Mouse (Mus musculus): Measurements from ENCODE around the gene Utp20. TPM values are rescaled to one million over a fixed set of nuclear protein-coding genes. Genes with fewer than 3 reads are reported as not detected.

Gene Utp20
- polyA plus RNA-seq, 1 experiment from 2014 or later, result 21.0 TPM

- Histone ChIP-seq H3K27ac (no peak overlapping the region), H3K9me3 (no peaks in the 10 kb centered on the region), H3K4me3 (peak overlapping the region; percentile 97), H3K36me3 (peaks cover 14% of the 10 kb centered on the region), H3K27me3 (no peaks in the 10 kb centered on the region), H3K9ac (peak overlapping the region; percentile 95), H3K4me2 (peak overlapping the region; percentile 85), H3K4me1 (peaks cover 14% of the 10 kb centered on the region)
- ATAC-seq (ENCODE audit: insufficient number of reproducible peaks, insufficient read depth, low FRiP score, low TSS enrichment, low read depth), result no peak
- 8% methylated on average over 6 of the region's 6 CpGs for WGBS
Measured at GRCm38 (mm10) chr10:88732309-88732622, 94.3 kb downstream of the Utp20 start.

GRCm38 (mm10) chr10:88731496-88732308 is 94.9 kb downstream of the Utp20 start:
- ATAC-seq (ENCODE audit: insufficient number of reproducible peaks, insufficient read depth, low FRiP score, low TSS enrichment, low read depth), result 0 out of 2 replicates have a peak, but pooled peaks have one; percentile 12
- Histone ChIP-seq H3K9ac (peak overlapping the region; percentile 95), H3K36me3 (peaks cover 9% of the 10 kb centered on the region), H3K4me1 (peaks cover 14% of the 10 kb centered on the region), H3K4me3 (peak overlapping the region; percentile 97), H3K9me3 (no peaks in the 10 kb centered on the region), H3K4me2 (peak overlapping the region; percentile 85), H3K27ac (peak overlapping the region; percentile 84), H3K27me3 (no peaks in the 10 kb centered on the region)
- 2% methylated on average over 61 of the region's 61 CpGs for WGBS

GRCm38 (mm10) chr10:88730571-88731495 is 95.8 kb downstream of the Utp20 start, which contains the start of gene Arl1:
TSS of gene Arl1 (plus strand) at chr10:88730858.
- Histone ChIP-seq H3K27ac (peak within 1 kb of the TSS; percentile 84), H3K9me3 (no peaks in the 10 kb centered on the region), H3K4me3 (peak within 1 kb of the TSS; percentile 97), H3K4me1 (peaks cover 14% of the 10 kb centered on the region), H3K4me2 (peak within 1 kb of the TSS; percentile 85), H3K27me3 (no peaks in the 10 kb centered on the region), H3K9ac (peak within 1 kb of the TSS; percentile 95), H3K36me3 (0 out of 2 replicates have a peak, but pooled peaks cover 1% of the 10 kb centered on the region)
- peak; percentile 93 for ATAC-seq (ENCODE audit: insufficient number of reproducible peaks, insufficient read depth, low FRiP score, low TSS enrichment, low read depth)
- under 1% methylated on average over 65 of the region's 65 CpGs for WGBS

GRCm38 (mm10) chr10:88728166-88728565 is 98.4 kb downstream of the Utp20 start:
- H3K4me1 ChIP-seq, result peaks cover 14% of the 10 kb centered on the region
- no peak overlapping the region for H3K4me2 ChIP-seq
- no peaks in the 10 kb centered on the region for H3K9me3 ChIP-seq
- ATAC-seq (ENCODE audit: insufficient number of reproducible peaks, insufficient read depth, low FRiP score, low TSS enrichment, low read depth), result no peak
- no peak overlapping the region for H3K27ac ChIP-seq
- no peaks in the 10 kb centered on the region for H3K36me3 ChIP-seq
- no peak overlapping the region for H3K9ac ChIP-seq
- 67% methylated on average over 8 of the region's 8 CpGs for whole genome bisulfite sequencing
- no peaks in the 10 kb centered on the region for H3K27me3 ChIP-seq
- no peak overlapping the region for H3K4me3 ChIP-seq

- 35% methylated on average over 1 of the region's 1 CpGs for WGBS
Measured at GRCm38 (mm10) chr10:88727128-88727527, 99.5 kb downstream of the Utp20 start.

GRCm38 (mm10) chr10:88725343-88725742 is 101.3 kb downstream of the Utp20 start:
- no peaks in the 10 kb centered on the region for H3K9me3 ChIP-seq
- H3K4me2 ChIP-seq, result no peak overlapping the region
- no peak overlapping the region for H3K4me3 ChIP-seq
- WGBS, result 52% methylated on average over 2 of the region's 2 CpGs
- H3K27me3 ChIP-seq, result no peaks in the 10 kb centered on the region
- no peak for ATAC-seq (ENCODE audit: insufficient number of reproducible peaks, insufficient read depth, low FRiP score, low TSS enrichment, low read depth)
- H3K9ac ChIP-seq, result no peak overlapping the region
- H3K27ac ChIP-seq, result no peak overlapping the region
- peaks cover 3% of the 10 kb centered on the region; the same call in 1 of the 2 replicates for H3K4me1 ChIP-seq
- no peaks in the 10 kb centered on the region for H3K36me3 ChIP-seq

More at GRCm38 (mm10) chr10:88727128-88727527, 99.5 kb downstream of the Utp20 start:
- H3K4me2 ChIP-seq, result no peak overlapping the region
- no peak overlapping the region for H3K4me3 ChIP-seq
- no peaks in the 10 kb centered on the region for H3K9me3 ChIP-seq
- H3K36me3 ChIP-seq, result no peaks in the 10 kb centered on the region
- no peak overlapping the region for H3K27ac ChIP-seq
- H3K9ac ChIP-seq, result no peak overlapping the region
- no peak for ATAC-seq (ENCODE audit: insufficient number of reproducible peaks, insufficient read depth, low FRiP score, low TSS enrichment, low read depth)
- H3K27me3 ChIP-seq, result no peaks in the 10 kb centered on the region
- H3K4me1 ChIP-seq, result peaks cover 7% of the 10 kb centered on the region

GRCm38 (mm10) chr10:88719618-88720017 is 107.0 kb downstream of the Utp20 start:
- Histone ChIP-seq H3K27me3 (no peaks in the 10 kb centered on the region), H3K27ac (no peak overlapping the region), H3K9ac (no peak overlapping the region), H3K4me3 (no peak overlapping the region), H3K4me1 (no peaks in the 10 kb centered on the region), H3K9me3 (no peaks in the 10 kb centered on the region), H3K4me2 (no peak overlapping the region), H3K36me3 (no peaks in the 10 kb centered on the region)
- 75% methylated on average over 1 of the region's 1 CpGs for WGBS
- no peak for ATAC-seq (ENCODE audit: insufficient number of reproducible peaks, insufficient read depth, low FRiP score, low TSS enrichment, low read depth)

GRCm38 (mm10) chr10:88717756-88718025 is 108.9 kb downstream of the Utp20 start:
- WGBS, result 42% methylated on average over 2 of the region's 2 CpGs
- no peaks in the 10 kb centered on the region for H3K9me3 ChIP-seq
- ATAC-seq (ENCODE audit: insufficient number of reproducible peaks, insufficient read depth, low FRiP score, low TSS enrichment, low read depth), result no peak

GRCm38 (mm10) chr10:88716986-88717755 is 109.4 kb downstream of the Utp20 start:
- Histone ChIP-seq H3K27ac (no peak overlapping the region), H3K4me1 (no peaks in the 10 kb centered on the region), H3K4me2 (no peak overlapping the region), H3K4me3 (no peak overlapping the region), H3K36me3 (no peaks in the 10 kb centered on the region), H3K27me3 (no peaks in the 10 kb centered on the region), H3K9ac (no peak overlapping the region), H3K9me3 (no peaks in the 10 kb centered on the region)
- ATAC-seq (ENCODE audit: insufficient number of reproducible peaks, insufficient read depth, low FRiP score, low TSS enrichment, low read depth), result no peak
- WGBS, result 45% methylated on average over 13 of the region's 13 CpGs

More at GRCm38 (mm10) chr10:88717756-88718025, 108.9 kb downstream of the Utp20 start:
- no peaks in the 10 kb centered on the region for H3K36me3 ChIP-seq
- no peak overlapping the region for H3K9ac ChIP-seq
- no peak overlapping the region for H3K27ac ChIP-seq
- H3K4me2 ChIP-seq, result no peak overlapping the region
- no peaks in the 10 kb centered on the region for H3K4me1 ChIP-seq
- H3K27me3 ChIP-seq, result no peaks in the 10 kb centered on the region
- no peak overlapping the region for H3K4me3 ChIP-seq

- ATAC-seq (ENCODE audit: insufficient number of reproducible peaks, insufficient read depth, low FRiP score, low TSS enrichment, low read depth), result no peak
- Histone ChIP-seq H3K27me3 (no peaks in the 10 kb centered on the region), H3K9ac (no peak overlapping the region), H3K4me1 (no peaks in the 10 kb centered on the region), H3K4me2 (no peak overlapping the region), H3K4me3 (no peak overlapping the region), H3K9me3 (no peaks in the 10 kb centered on the region), H3K36me3 (no peaks in the 10 kb centered on the region), H3K27ac (no peak overlapping the region)
- 74% methylated on average over 6 of the region's 6 CpGs for WGBS
Measured at GRCm38 (mm10) chr10:88715621-88716020, 111.0 kb downstream of the Utp20 start.

- no peaks in the 10 kb centered on the region for H3K9me3 ChIP-seq
- H3K36me3 ChIP-seq, result no peaks in the 10 kb centered on the region
- 86% methylated on average over 4 of the region's 4 CpGs for WGBS
- no peaks in the 10 kb centered on the region for H3K27me3 ChIP-seq
- H3K4me2 ChIP-seq, result no peak overlapping the region
- H3K4me3 ChIP-seq, result no peak overlapping the region
- no peak for ATAC-seq (ENCODE audit: insufficient number of reproducible peaks, insufficient read depth, low FRiP score, low TSS enrichment, low read depth)
- H3K27ac ChIP-seq, result no peak overlapping the region
- no peak overlapping the region for H3K9ac ChIP-seq
- no peaks in the 10 kb centered on the region for H3K4me1 ChIP-seq
Measured at GRCm38 (mm10) chr10:88714744-88715143, 111.9 kb downstream of the Utp20 start.

All from embryonic facial prominence, embryonic 13.5 days (tissue).